9 mouse cellular contexts compared by ENCODE assay signal in genomic region chr15:85403256-85403731, GRCm38 (mm10).
DNase-seq lines count a peak whose midpoint lies in the region; ATAC-seq and TF ChIP-seq lines count a peak whose summit lies in the region.
"Had no signal": no experiment of that assay in that cellular context is flagged by ENCODE, and none has a peak within 500 bp of the region (broad histone marks: within the 10 kb centered on the region; RNA-seq: fewer than 3 reads in every experiment).

No protein-coding gene starts in this region.

- 24% methylated on average over 4 of the region's 4 CpGs for whole genome bisulfite sequencing in forebrain, postnatal 0 days
- 54% methylated on average over 4 of the region's 4 CpGs for WGBS in midbrain, embryonic 14.5 days

- H3K27ac ChIP-seq in forebrain, postnatal 0 days (ENCODE audit: low read depth, low read length), result peak overlapping the region; percentile 77
- peak overlapping the region; percentile 70 for H3K27ac ChIP-seq in midbrain, embryonic 14.5 days (replicated peaks; ENCODE audit: low read depth, low read length)
- H3K27ac ChIP-seq: liver, embryonic 13.5 days had no signal

- H3K4me3 ChIP-seq in forebrain, postnatal 0 days (ENCODE audit: low read depth, low read length), result no peak overlapping the region
- no peak overlapping the region for H3K4me3 ChIP-seq in midbrain, embryonic 14.5 days (replicated peaks; ENCODE audit: low read depth, low read length)
- H3K4me3 ChIP-seq: liver, embryonic 13.5 days had no signal

- TF ChIP-seq CTCF in forebrain, postnatal 0 days (IDR thresholded peaks at IDR 0.05; ENCODE audit: low read depth), result peak; percentile 38; the same call in 1 of the 2 replicates

- peaks cover 13% of the 10 kb centered on the region for H3K36me3 ChIP-seq in forebrain, postnatal 0 days (ENCODE audit: insufficient read depth)
- no peaks in the 10 kb centered on the region for H3K36me3 ChIP-seq in midbrain, embryonic 14.5 days (ENCODE audit: control insufficient read depth, insufficient read depth, low read length)

- H3K4me1 ChIP-seq in forebrain, postnatal 0 days (ENCODE audit: insufficient read depth), result peaks cover 14% of the 10 kb centered on the region; the same call in 1 of the 2 replicates
- H3K4me1 ChIP-seq in midbrain, embryonic 14.5 days (ENCODE audit: control insufficient read depth, insufficient read depth, low read length), result peaks cover 10% of the 10 kb centered on the region; the same call in 1 of the 2 replicates
- H3K4me1 ChIP-seq: liver, embryonic 13.5 days had no signal

- DNase-seq in 3T3-L1 (ENCODE audit: low read depth, low spot score), result peak; percentile 36
- peak; percentile 66 for DNase-seq in NIH3T3 (ENCODE audit: low read depth)
- DNase-seq in forebrain, postnatal 0 days, result peak; percentile 93
- peak; percentile 84 to 97 for DNase-seq in layer of hippocampus, adult 18-20 months (ENCODE audit: low spot score in 2 of 2)
- DNase-seq in midbrain, embryonic 14.5 days, result peak; percentile 82
- peak; percentile 36 for DNase-seq in thymus, postnatal 25 days
- DNase-seq in spleen, postnatal 10 days (ENCODE audit: low spot score in 2 of 2), result no peak
- DNase-seq in kidney, postnatal 14 days, result no peak
- DNase-seq: liver, embryonic 13.5 days had no signal

- no peak overlapping the region for H3K4me2 ChIP-seq in forebrain, postnatal 0 days (ENCODE audit: low read depth)
- H3K4me2 ChIP-seq in midbrain, embryonic 14.5 days (ENCODE audit: low read length), result no peak overlapping the region
- H3K4me2 ChIP-seq: liver, embryonic 13.5 days had no signal

- H3K9me3 ChIP-seq in forebrain, postnatal 0 days (ENCODE audit: low read length), result no peaks in the 10 kb centered on the region
- H3K9me3 ChIP-seq in midbrain, embryonic 14.5 days (ENCODE audit: control insufficient read depth, low read length), result no peaks in the 10 kb centered on the region
- H3K9me3 ChIP-seq: liver, embryonic 13.5 days had no signal

- peak; percentile 98 for ATAC-seq in forebrain, postnatal 0 days
- ATAC-seq in midbrain, embryonic 14.5 days (ENCODE audit: low FRiP score, low TSS enrichment), result peak; percentile 66; the same call in 1 of the 2 replicates

- H3K9ac ChIP-seq in forebrain, postnatal 0 days, result no peak overlapping the region
- no peak overlapping the region for H3K9ac ChIP-seq in midbrain, embryonic 14.5 days (replicated peaks; ENCODE audit: low read length)
- H3K9ac ChIP-seq: liver, embryonic 13.5 days had no signal

- H3K27me3 ChIP-seq in forebrain, postnatal 0 days (ENCODE audit: insufficient read depth, low read length), result no peaks in the 10 kb centered on the region
- H3K27me3 ChIP-seq in midbrain, embryonic 14.5 days (ENCODE audit: control insufficient read depth, insufficient read depth, low read length), result no peaks in the 10 kb centered on the region
- H3K27me3 ChIP-seq: liver, embryonic 13.5 days had no signal

Comparison
In these comparisons a context has a peak if more than half of its experiments do, and no peak if none do; other contexts are left out.
1. DNase-seq: peak in 3T3-L1 (single experiment), NIH3T3 (single experiment), forebrain, postnatal 0 days (single experiment), layer of hippocampus, adult 18-20 months (2 of 2), midbrain, embryonic 14.5 days (single experiment) and thymus, postnatal 25 days (single experiment); none in spleen, postnatal 10 days (0 of 2) and kidney, postnatal 14 days (single experiment).